Mouse (Mus musculus) bone marrow macrophage, adult 2 months (primary cell): Measurements from ENCODE around the gene Rrn3.

Source experiments
- CTCF ChIP-seq: IDR thresholded peaks from 2 replicates; pipeline ENCODE4 v1.5.1; 2012; ENCODE audit warnings: low read depth, mild to moderate bottlenecking, low read length, moderate library complexity
- POLR2A ChIP-seq: IDR thresholded peaks from 2 replicates; pipeline ENCODE4 v1.6.1; 2012; ENCODE audit warnings: mild to moderate bottlenecking, low read depth, low read length, borderline replicate concordance

DNA sequence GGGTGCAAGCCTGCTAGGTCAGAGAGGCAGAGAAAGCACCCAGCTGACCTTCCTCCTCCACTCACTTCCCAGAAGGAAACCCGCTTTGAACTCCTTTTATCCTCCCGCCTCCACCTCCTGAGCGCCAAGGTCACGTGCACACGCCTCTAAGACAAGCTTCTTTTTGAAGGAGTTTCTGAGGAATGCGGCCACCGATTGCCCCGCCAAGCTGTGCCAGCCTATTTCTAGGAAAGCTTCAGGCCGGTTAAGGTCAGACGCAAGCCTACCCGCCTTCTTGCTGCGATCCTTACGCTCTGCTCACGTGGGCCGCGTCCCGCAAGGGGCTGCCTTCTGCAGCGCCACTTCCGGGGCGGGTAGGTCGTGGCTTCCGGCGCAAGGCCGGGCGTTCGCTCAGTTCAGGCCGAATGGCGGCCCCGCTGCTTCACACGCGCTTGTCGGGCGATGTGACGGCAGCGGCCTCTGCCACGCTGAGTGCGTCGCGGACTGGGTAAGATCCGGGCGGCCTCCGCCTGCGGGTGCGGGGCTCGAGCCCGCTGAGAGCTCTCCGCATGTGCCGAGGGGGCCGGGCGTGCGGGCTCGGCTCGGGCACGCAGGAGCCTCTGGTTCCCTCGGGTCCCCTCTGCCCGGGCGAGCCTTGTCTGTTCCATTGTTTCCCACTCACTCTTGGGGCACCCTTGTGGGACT, at the start of gene Rrn3:
- TF ChIP-seq CTCF, result no peak
- no peak for TF ChIP-seq POLR2A
